Mouse (Mus musculus) regulatory T cell (primary cell): ENCODE data around the gene Vmn1r12.
"Not testable (repeated sequence)": the region's sequence is repeated elsewhere in the genome, so short reads cannot be mapped to it uniquely, and the experiment has no call there.

Experiments
- in situ Hi-C: fragments of 300-600 bp; cut with MboI, MseI; formaldehyde crosslinking; loops from one replicate; pipeline ENCODE4 v1.15.1; 2025; ENCODE audit warnings: high pct_unique_total_duplicates

Gene Vmn1r12

GRCm38 (mm10) chr6:57156619-57157018 is at the start of gene Vmn1r12:
Vmn1r12 (plus strand) TSS chr6:57156919.
- in situ Hi-C loops, result no loop called here

DNA sequence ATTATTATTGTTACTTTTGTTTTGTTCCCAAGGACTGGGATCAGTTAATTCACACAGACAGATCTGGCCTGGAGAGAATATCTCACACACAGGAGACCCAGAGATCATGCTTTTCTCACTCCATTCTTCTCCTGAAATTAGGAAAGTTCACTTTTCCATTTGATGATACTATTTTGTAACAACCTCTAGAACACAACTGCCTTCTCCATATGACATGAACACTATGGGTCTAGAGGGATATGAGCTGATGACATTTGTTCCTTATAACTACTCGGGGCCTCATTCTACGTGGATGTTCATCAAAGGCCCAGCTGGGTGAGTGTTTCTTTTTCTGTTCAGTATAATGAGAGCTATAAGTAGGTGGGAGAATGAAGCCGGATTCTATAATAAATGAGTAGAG is 47.6 kb upstream of the Vmn1r12 start, which contains the start of gene Vmn1r10:
Vmn1r10 (plus strand) TSS at position 301 of the 400 bp plus-strand sequence.
- in situ Hi-C loops, result no loop called here

DNA sequence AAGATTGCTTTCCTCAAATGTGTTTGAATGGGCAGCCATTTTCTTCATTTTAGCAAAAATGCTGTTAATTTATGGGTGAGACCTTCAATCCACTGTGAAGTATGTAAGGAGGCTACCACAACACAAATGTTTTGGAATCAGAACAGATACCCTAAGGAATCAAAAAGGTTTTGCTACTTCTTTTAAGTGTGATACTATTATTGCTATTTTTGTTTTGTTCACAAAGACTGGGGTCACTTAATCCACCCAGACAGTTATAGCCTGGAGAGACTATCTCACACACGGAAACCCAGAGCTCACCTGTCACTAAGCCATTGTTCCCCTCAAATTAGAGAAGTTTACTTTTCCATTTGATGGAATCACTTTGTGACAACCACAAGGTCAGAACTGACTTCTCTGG is 23.6 kb upstream of the Vmn1r12 start, which contains the start of gene Vmn1r11:
Vmn1r11 (plus strand) TSS at position 301 of the 400 bp plus-strand sequence.
- in situ Hi-C loops, result loop anchor here (10.0 kb wide), 1 partner anchor 1458 kb away; no protein-coding TSS in a partner anchor

GRCm38 (mm10) chr6:57190016-57190415 is 33.3 kb downstream of the Vmn1r12 start:
- in situ Hi-C loops, result not testable (repeated sequence)

- in situ Hi-C loops, result not testable (repeated sequence)
Measured at GRCm38 (mm10) chr6:57202990-57203389, 46.3 kb downstream of the Vmn1r12 start, which contains the start of gene Vmn1r13. Vmn1r13 (plus strand) TSS chr6:57203290.
